8 mouse cellular contexts compared by ENCODE assay signal in the genomic region with DNA sequence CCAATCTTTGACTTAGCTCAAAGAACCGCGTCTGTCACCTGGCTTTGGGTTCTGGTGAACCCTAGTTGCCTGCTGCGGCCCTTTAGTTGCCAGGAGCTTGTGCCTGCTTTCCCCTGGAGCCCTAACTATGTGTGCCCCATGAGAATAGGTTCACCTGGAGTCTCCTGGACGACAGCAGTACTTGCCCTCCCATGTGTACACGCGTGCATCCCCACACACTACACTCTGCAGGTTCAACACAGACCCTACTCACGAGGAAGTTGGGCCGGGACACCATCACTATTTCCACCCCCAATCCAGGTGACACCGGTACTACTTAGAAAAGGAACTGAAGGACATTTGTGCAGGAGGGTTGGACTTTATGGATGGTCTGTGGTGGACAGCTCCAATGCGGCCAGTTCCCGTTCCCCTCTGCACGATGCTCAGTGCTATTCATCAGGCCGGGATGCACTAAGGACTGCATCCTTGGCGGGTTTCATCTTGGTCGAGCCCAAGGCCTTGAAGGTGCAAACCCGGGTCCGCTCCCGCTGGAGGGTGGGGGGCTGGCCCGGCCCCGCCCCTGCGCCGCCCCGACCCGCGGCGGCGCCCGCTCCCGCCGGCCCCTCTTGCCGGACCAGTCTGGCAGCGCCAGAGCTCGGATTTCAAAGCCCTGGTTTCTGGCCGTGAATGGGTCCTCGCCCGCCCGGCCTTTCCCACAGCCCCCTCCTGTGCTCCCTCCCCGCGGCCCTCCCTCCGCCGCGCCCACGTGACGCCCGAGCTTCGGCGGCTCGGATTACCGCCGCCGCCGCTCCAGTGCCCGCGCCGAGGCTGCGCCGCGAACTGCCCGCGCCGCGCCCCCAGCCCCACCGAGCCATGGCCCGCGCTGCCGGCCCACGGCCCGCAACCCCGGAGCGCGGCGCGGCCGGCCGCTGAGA. TPM values are rescaled to one million over a fixed set of nuclear protein-coding genes. Genes with fewer than 3 reads are reported as not detected.
DNase-seq lines count a peak whose midpoint lies in the region; ATAC-seq and TF ChIP-seq lines count a peak whose summit lies in the region.

A gene (plus strand): TSS at position 792 of the 914 bp plus-strand sequence.

- peaks cover 5% of the 10 kb centered on the region; the same call in 1 of the 2 replicates for H3K4me1 ChIP-seq in embryonic fibroblast, embryonic 13.5 days (ENCODE audit: control insufficient read depth, insufficient read depth, low read length)
- H3K4me1 ChIP-seq in heart, embryonic 13.5 days: peaks cover 86% of the 10 kb centered on the region
- peaks cover 28% of the 10 kb centered on the region for H3K4me1 ChIP-seq in liver, embryonic 15.5 days (replicated peaks)

- H3K9me3 ChIP-seq in heart, embryonic 13.5 days: no peaks in the 10 kb centered on the region
- H3K9me3 ChIP-seq in liver, embryonic 15.5 days (replicated peaks): no peaks in the 10 kb centered on the region

- H3K36me3 ChIP-seq in heart, embryonic 13.5 days: peaks cover 18% of the 10 kb centered on the region
- H3K36me3 ChIP-seq in liver, embryonic 15.5 days (replicated peaks): no peaks in the 10 kb centered on the region

- H3K4me3 ChIP-seq in embryonic fibroblast, embryonic 13.5 days (ENCODE audit: insufficient read depth, low read length): peak within 1 kb of the TSS; percentile 62
- H3K4me3 ChIP-seq in heart, embryonic 13.5 days: peak within 1 kb of the TSS; percentile 86
- H3K4me3 ChIP-seq in liver, embryonic 15.5 days (replicated peaks): peak within 1 kb of the TSS; percentile 55

- H3K27ac ChIP-seq in embryonic fibroblast, embryonic 13.5 days (ENCODE audit: insufficient read depth, low read length): peak within 1 kb of the TSS; percentile 22; the same call in 1 of the 2 replicates
- peak within 1 kb of the TSS; percentile 95 for H3K27ac ChIP-seq in heart, embryonic 13.5 days (replicated peaks)
- 0 out of 2 replicates have a peak within 1 kb of the TSS, but pooled peaks have one; percentile 19 for H3K27ac ChIP-seq in liver, embryonic 15.5 days (replicated peaks)

- peak; percentile 28; the same call in 1 of the 2 replicates for TF ChIP-seq POLR2A in embryonic fibroblast, embryonic 13.5 days (IDR thresholded peaks at IDR 0.05; ENCODE audit: low read depth, low read length)

- H3K27me3 ChIP-seq in heart, embryonic 13.5 days (replicated peaks): no peaks in the 10 kb centered on the region
- peaks cover 52% of the 10 kb centered on the region for H3K27me3 ChIP-seq in liver, embryonic 15.5 days

- ATAC-seq in heart, embryonic 13.5 days (ENCODE audit: extremely low read depth, insufficient number of reproducible peaks, low FRiP score, low TSS enrichment): peak; percentile 67
- peak; percentile 47 for ATAC-seq in liver, embryonic 15.5 days (ENCODE audit: insufficient read depth)

- H3K4me2 ChIP-seq in heart, embryonic 13.5 days: peak within 1 kb of the TSS; percentile 91
- peak within 1 kb of the TSS; percentile 67 for H3K4me2 ChIP-seq in liver, embryonic 15.5 days

- WGBS in heart, embryonic 13.5 days: 7% methylated on average over 46 of the region's 75 CpGs
- 5% methylated on average over 75 of the region's 75 CpGs for WGBS in liver, embryonic 15.5 days (ENCODE audit: insufficient replicate concordance)

- H3K9ac ChIP-seq in heart, embryonic 13.5 days: peak within 1 kb of the TSS; percentile 97
- peak within 1 kb of the TSS; percentile 35; the same call in 1 of the 2 replicates for H3K9ac ChIP-seq in liver, embryonic 15.5 days

- peak; percentile 22 for DNase-seq in CD4-positive helper T cell, adult 2 months (ENCODE audit: low read depth, low spot score)
- DNase-seq in adrenal gland, postnatal 4 days (ENCODE audit: low spot score in 2 of 2): peak; percentile 67 to 73
- peak; percentile 92 for DNase-seq in kidney, postnatal 10 days
- peak; percentile 81 for DNase-seq in ovary, adult 18-20 months (ENCODE audit: low spot score)
- peak; percentile 84 for DNase-seq in urinary bladder, postnatal 14 days (ENCODE audit: low spot score)

- no peak for TF ChIP-seq CTCF in embryonic fibroblast, embryonic 13.5 days (IDR thresholded peaks at IDR 0.05; ENCODE audit: borderline replicate concordance, insufficient read depth, low read length)

RNA-seq across cellular contexts. Expression of the gene that starts here (rescaled TPM):
- total RNA-seq in adrenal gland, postnatal 4 days (2021): 10 to 100 TPM; 51.6 to 53.3 TPM
- polyA plus RNA-seq in embryonic fibroblast, embryonic 13.5 days (2011; ENCODE audit: insufficient read length, low read depth, missing spikeins): 33.7 and 54.3 TPM in 2 replicates
- polyA plus RNA-seq in heart, embryonic 13.5 days (2015; fragmentation: Nextera tagmentation; extraction: Ambion mirVana): 6.0 and 6.4 TPM in 2 replicates
- 1.0 and 1.3 TPM in 2 replicates for polyA plus RNA-seq in liver, embryonic 15.5 days (2015; fragmentation: Nextera tagmentation; extraction: Ambion mirVana)

Comparison
In these comparisons a context has a peak if more than half of its experiments do, and no peak if none do; other contexts are left out.
1. Peak in every context shown above with its lines: DNase-seq, ATAC-seq, H3K4me3 ChIP-seq and H3K27ac ChIP-seq.
2. DNase-seq: peak in every context shown above with its lines; median percentile 92 in kidney, postnatal 10 days; 84 in urinary bladder, postnatal 14 days; 81 in ovary, adult 18-20 months; 70 in adrenal gland, postnatal 4 days; 22 in CD4-positive helper T cell, adult 2 months.
3. H3K27ac ChIP-seq: peak in every context shown above with its lines; median percentile 95 in heart, embryonic 13.5 days; 22 in embryonic fibroblast, embryonic 13.5 days; 19 in liver, embryonic 15.5 days.